Mouse (Mus musculus) lung, adult 2 months (tissue): Measurements from ENCODE around the gene Sdr39u1.

Experiments
- CTCF ChIP-seq: fragments of 200-500 bp; IDR thresholded peaks from 2 replicates; pipeline ENCODE4 v1.5.1; 2011; ENCODE audit warnings: mild to moderate bottlenecking, low read length, control low read depth; ENCODE audit not compliant: insufficient read depth
- POLR2A ChIP-seq: fragments of 200-500 bp; IDR thresholded peaks from 2 replicates; pipeline ENCODE4 v1.6.1; 2011; ENCODE audit warnings: low read depth, mild to moderate bottlenecking, control low read depth, low read length, borderline replicate concordance; ENCODE audit errors: extremely low read depth

DNA sequence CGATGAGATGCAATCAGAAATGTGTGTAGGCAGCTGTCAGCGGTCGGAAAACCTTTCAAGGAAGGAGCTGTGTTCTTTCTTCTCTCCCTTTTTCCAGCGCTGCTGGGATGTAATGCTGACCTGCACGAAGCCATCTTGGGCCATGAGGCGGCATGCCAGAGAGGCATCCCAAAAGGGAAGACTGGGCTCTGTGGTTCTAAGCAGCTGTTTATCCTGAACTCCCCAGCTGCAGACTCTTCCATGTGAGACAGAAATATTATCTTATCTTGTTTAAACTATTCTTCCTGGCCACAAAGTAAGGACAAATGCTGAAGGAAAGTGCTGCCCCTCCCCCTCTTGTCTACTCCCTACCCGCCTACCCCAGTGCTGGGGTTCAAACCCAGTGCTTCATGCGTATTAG is 19.1 kb downstream of the Sdr39u1 start:
- no peak for TF ChIP-seq CTCF
- no peak for TF ChIP-seq POLR2A
